Mouse (Mus musculus) liver (tissue): ENCODE measurements around the gene Fap.

Source experiments
- DNase-seq: peaks from one replicate; pipeline ENCODE4 v3.0.0-alpha.2; 2020; ENCODE audit warnings: mixed read lengths

The Fap gene

DNA sequence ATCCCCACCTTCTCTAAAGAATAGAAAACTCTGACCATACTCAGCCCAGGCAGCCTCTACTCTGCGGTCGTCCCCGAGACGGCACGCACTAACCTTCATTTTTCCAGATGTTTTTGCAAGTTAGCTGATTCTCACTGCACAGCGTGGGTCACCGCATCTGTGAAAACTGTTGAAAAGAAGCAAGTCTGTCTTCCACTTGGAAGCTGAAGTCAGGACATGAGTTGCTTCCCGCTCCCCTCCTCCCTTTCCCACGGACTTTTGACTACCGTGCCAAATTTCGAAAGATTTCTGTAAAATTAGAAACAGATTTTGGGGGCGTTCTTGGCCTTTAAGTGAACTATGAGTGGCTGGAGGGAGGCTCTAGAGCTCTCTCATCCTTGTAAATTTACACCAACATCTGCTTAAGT, at the start of gene Fap:
Fap (minus strand) TSS at position 323 of the 407 bp plus-strand sequence.
- DNase-seq = no peak

DNA sequence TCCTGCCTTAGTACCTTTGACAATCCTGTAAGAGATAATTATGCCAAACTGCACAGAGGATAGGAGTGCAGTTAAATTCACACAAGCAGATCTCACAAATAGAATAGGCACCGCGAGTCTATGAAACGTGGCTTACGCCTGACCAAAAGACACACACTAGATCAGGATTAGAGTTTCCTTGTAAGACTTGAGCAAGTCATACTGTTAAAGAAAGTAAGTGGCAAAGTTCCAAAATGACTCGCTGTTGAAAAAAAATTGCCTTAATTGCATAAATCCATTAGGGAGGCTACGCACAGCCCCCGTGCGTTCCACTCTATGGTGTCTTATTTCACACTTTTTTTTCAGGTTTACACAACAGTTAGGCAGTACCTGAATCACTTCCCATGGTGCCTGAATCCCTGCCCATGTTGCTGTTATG, 49.2 kb upstream of the Fap start:
- no peak for DNase-seq

DNA sequence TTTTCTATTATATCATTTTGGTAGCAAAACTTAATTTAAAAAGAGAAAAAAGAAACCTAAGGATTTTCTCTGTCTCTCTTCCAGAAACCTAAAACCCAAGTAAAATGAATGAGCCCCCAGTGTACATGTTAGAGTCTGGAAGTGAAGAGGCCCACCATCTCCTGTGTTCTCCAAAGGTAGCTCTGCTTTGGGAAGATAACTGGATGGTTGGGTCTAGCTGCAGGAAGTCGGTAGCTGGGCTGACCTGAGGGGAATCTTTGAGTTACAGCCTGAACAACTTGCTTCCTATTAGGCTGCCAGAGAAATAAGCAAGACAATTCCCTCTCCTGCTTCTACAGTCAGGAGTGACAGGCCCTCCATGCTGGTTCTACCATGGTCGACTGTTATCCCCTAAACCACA, 45.8 kb upstream of the Fap start:
- peak; percentile 72 for DNase-seq

DNA sequence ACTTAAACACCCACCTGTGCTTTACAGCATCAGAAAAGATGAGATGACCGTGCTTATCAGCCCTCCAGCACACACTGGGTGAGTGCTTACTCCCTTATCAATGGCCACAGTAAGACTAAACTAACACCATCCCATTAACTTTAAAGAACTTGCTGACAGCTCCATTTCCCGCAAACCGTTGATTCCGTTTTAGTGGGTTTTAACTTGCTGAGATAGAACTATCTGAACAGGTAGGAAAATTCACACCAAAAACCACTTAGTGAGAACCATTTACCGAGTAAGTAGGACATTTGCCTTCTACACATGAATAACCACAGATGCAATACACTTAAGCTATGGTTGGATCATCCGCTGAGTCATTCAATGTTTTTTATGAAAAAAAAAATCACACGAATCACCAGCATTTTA, 45.1 kb upstream of the Fap start:
- peak; percentile 81 for DNase-seq

DNA sequence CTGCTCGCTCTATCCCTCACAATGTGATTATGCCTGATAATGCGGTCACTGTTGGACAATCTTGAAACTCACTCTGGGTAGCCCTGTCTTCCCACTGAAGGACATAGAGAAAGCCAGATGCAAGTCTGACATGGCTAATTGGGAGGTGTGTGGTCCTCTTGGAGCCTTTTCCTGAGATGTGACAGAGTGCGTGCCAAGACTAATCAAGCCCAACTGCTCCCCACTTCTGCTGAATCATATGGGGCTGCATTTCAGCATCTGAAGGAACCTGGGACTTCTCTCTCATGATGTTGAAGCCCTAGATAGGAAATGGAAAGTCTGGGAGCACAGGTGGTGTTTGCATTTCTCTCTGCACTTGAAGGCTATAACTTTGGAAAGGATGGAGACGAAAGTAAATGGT, 39.3 kb upstream of the Fap start:
- peak; percentile 12 for DNase-seq

DNA sequence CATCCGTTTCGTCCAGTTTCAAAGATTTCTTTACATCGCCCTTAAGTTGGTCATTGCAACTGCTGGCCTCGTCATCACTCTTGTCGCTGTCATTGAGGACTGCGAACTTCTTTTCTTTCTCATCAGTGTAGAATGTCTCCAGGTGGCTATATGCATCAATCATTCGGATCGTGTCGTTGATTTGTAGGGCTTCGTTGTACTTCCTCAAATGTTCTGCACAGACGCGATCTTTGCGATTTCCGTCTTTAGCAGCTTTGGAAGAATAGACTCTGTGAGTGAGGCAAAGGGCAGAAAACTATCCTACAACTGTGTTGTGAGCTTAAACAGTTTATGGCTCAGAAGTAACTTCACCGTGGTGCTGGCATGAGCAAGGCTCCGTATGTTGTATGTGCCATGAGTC, 32.3 kb upstream of the Fap start:
- DNase-seq = no peak

DNA sequence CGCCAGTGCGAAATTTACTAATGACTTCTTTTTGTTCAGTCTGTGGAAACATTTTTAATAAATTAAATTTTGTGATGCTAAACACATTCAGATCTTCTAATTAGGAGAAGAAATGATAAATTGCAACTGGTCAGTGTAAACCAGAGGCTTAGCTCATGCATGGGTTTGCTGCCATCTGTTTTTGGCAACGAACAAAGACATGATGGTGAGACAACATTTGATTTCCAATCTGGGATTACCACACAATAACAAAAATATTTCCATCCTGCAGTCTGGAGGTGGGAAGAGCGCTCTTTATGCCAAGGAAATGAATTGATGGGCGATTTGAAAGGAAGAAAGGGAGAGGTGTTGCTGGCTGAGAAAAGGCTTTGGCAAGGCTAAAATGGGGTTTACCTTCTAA, 29.7 kb upstream of the Fap start:
- no peak for DNase-seq

DNA sequence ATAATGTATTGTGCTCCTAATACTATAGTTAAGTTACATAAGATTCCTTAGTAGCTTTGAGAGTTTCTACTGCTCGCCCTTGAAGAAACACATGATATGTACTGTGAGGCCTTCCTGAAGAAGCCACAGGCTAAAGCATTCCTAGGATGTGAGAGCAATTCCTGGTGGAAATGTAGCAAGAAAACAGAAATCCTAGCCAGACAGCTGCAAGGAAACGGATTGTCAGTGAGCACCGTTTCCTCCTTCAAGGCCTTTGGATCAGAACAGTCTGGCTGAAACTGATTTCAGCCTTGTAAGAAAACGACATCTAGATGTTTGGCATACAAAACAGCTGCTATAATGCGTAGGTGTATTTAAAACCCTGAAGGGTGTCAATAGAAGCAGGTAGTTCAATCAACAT, 22.7 kb upstream of the Fap start:
- DNase-seq = no peak

DNA sequence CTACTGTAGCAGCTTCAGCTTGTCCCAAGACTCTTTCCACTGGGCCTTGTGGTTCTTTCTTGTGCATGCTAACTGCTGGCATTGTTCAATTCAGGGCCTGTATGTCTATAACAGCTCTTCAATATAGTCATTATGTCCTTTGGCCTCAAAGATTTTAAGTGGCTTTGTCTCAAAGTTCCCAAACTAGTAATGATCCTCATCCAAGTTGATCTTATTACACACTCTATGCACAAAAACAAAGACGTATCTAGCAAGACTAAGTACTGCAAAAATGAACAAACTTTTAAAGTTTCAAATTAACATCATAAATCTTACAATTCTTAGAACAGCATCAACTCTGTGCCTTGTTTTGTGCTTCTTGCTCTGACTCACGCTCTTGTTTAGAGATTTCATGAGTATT, 20.6 kb upstream of the Fap start:
- DNase-seq = no peak

DNA sequence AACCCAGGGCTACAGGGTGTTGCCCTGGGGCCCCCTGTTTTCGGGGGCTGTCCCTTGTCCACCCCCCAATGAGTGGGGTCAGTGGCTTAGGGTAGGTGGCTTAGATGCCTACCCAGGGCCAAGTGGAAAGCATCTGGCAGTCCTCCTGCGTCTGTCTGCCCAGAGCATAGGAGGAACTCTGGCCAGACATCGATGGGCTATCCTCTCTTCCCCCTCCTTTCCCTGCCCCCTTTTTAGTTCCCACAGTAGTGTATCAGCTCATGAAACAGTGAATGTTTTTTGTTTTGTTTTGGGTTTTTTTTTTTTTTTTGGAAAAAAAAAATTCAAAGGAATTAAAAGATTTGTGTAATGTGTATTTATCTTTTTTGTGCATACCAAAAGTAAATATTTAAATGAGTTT, 17.7 kb upstream of the Fap start:
- no peak for DNase-seq

DNA sequence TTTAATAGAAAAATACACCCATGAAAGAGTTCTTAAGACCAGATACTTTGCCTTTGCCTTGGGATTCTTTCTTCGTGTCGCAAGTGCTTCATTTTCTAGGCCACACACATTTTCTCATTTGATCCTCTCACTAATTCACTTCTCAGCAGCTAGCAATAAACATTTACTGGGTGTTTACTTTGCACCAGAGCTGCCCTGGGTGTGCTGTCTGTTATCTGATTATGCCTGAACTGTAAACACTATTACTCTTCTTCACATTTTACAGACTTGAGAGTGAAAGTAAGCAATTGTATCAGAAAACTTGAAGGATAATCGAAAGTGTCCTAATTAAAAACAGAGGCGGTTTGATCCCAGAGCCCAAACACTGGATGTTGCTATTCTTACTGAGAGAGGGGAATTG, 15.5 kb upstream of the Fap start:
- peak; percentile 23 for DNase-seq

DNA sequence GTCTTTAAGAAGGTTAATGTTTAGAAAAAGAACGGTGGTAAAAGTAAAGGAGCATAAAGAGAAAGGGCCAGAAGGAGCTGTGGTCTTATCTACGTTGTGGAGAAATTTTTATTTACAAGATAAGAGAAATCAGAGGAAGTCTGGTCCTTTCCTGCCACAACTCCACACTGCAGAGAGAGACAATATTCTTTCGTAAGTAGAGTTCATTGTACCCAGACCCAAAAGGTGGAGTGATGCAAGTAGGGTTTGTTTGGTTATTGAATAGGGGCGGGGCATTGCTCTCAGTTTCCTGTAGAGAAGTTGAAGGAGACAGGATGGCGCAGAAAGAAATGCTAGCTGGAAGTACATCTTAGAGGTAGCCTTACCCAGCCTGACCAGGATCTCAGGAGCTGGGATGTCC, 11.9 kb upstream of the Fap start:
- no peak for DNase-seq

DNA sequence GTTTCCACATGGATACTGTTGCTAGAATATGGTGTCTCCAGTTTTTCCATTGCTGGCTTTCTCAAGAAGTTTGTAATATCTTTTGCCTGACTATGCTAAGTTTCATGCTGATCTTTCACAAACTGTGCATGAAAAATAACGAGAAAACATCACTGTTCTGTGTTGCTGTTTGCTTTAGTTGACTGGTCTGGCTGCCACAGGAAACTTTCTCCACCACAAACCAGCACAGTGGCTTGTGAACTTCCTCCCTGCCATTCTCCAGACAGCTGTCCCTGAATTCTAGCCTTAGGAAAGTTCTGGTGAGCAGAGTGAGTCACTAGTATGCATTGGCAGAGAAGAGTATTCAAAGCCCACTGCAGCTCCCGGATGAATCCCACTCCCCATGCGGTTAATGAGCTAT, 1.1 kb upstream of the Fap start:
- no peak for DNase-seq

DNA sequence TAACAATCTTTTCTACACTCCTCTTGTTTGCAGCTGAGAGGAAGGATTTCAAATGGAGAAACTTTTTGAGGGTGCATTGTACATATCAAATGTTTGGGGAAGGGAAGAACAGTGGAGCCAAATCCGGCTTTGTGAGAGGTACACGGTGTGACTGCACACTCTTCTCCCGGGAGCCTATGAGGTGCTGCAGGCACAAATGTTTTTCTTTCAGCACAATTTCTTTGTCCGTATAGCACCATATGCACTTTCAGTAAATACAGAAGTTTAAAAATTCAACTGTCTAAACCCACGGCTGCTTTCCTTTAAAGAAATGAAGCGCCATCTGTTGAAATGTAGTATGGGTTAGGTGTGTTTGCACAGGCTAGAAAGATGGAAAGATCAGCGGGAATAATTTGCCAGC, 375 bp upstream of the Fap start:
- no peak for DNase-seq

DNA sequence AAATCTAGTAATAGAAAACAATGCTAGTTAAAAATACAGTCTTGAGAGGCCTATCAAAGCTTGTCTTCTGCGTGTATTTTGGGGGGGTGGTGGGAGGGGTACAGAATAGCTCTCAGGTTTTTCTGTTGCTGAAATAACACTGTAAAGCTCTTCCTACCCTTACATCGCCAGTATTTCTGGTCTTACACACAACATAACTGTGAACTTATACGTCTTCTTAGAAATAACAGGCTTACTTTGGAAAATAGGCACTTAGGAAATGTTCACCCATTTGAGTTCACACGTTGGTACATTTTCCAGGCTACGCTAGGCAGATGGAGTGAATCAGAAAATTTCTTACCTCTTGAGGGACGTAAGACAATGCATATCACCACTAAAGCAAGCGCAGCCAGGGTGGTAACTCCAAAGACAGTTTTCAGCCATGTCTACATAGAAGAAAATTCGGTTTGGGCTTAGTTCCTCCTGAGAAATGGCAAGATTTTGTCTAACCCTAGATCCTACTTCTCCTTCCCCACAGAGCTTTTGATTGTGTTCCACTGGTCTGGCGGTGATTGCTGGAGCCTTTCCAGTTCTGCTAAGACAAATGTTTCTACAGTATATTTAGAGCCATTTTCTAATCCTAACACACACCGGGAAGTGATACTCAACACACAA, 649 bp downstream of the Fap start:
- no peak for DNase-seq

DNA sequence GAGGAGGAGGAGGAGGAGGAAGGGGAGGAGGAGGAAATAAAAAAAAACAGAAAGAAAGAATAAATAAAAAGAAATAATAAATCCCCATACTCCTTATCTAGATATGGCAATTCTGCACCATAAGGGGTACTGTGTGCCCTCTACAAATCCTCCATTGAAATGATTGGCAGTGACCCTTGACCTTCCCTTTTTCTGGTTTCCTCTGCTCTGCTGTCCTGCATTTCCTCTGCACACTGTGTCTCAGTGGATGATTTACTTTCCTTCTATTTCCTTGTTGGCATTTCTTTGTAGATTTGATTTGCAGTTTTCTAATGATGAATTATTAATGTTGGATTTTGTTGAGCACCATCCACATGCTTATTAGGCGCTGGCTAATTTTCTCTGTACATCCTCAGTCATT, 9.2 kb downstream of the Fap start:
- no peak for DNase-seq

DNA sequence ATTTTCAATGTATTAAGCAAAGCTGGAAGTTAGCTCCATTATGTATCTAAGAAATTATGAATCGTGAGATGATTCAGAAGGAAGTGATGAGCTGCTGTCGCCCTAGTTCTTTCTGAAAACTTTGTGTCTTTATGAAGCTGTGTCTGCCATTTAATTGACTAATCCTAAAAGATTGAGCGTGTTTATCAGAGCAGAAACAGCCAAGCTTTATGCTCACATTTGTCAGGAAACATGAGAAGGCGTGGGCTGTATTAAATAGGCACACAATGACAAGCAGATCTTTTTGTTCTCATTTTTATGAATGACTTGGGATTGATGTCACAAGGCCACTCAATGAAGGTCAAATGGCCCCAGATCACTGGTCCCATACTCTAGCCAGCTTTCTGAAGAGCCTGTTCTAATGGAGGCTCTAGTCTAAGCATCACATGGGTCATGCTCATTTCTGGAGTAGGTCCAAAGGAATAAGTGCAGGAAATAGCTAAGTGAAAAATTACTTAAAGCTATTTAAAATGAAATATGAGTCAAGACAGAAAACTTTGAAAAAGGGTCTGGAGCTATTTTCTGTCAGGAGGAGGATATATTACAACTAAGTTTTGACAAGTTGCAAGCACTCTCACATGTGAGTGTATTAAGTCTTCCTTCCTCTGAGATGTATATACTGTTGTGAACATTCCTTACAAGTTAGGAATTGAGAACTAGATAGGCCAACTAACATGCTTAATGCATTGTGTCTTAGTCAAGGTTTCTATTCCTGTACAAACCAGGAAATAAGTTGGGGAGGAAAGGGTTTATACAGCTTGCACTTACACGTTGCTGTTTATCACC, 11.0 kb downstream of the Fap start:
- DNase-seq = no peak

DNA sequence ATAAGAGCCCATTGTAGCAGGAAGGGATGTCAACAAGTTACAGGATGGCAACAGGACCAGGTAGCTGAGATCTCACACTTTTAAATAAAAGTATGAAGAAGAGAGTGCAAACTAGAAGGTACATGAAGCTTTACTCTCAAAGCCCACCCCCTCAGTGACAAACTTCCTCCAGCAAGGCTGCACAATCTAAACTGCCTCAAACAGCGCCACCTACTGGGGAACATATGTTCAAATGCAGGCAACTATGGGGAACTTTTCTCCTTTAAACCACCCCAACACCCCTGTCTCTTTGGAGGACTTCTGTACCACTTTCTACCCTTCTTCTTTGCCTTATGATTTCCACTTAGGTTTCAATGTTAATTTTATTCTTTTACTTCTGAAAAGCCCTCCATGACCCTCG, 16.5 kb downstream of the Fap start:
- no peak for DNase-seq

DNA sequence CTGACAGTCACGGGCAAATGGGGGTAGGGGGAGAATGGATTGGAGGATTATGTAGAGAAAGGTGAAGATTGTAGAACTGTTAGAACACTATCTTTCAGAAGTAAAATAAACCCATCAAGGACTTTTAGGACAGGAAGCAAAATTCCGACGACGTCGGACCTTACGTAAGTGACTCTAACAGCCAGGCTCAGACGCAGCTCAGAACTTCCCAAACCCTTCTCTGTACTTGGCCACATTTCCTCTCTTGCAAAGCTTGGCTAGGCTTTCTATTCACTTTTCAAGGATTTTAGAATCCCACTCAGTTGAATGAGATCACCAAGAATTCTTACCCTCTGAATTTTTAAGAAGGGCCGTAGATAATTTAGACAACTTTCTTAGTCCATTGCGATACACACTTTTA, 17.5 kb downstream of the Fap start:
- no peak for DNase-seq

DNA sequence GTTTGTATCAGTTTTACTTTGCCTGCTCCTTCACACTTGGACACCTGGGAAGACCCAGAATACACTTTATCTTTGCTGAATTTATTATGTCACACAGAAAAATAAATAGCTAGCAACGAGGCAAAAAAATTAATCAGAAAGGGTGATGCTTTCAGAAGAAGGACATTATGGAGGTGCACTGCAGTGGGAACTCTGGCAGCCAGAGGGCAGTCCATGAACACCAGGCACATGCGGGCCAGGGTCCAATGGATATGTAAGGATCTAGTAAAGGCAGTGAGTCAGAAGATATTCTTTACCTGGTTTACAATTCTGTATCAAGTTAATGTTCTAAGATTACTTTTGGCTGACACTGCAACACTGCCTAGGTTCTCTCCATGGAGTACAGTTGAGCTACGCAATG, 24.2 kb downstream of the Fap start:
- peak; percentile 8 for DNase-seq

DNA sequence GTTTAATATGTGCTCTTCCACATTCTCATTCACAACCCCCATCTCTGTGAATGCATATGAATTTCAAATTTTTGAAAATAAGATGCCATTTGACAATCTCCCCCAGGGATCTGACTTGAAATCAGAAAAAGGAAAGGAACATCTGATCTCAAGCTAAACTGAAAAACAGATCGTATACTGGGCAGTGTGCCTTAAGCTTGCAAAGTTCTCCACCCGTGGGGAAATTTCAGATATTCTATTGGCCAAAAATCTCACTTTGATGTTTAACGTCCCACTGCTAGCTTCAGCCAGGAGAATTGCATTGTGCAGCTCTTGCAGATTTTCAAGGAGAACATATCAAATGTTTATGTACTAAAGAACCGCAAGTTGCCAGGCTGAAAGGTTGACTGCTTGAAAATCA, 24.7 kb downstream of the Fap start:
- DNase-seq = no peak

DNA sequence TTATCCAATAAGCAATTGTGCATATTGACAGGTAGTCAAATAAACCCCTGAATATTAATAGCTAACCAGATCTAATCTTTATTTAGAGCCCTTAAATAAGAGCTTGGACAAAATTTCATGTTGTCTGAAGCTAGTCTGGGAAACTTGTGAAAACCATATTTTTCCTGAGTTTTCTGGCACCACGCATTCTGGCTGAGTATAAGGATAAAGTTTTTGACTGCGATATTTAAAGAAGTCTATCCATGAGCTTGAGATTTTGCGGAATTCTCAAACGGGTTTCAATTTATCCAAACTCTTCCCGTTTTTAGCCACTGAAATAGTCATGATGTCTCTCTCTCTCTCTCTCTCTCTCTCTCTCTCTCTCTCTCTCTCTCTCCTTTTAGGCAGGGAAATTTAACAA, 25.8 kb downstream of the Fap start:
- no peak for DNase-seq

DNA sequence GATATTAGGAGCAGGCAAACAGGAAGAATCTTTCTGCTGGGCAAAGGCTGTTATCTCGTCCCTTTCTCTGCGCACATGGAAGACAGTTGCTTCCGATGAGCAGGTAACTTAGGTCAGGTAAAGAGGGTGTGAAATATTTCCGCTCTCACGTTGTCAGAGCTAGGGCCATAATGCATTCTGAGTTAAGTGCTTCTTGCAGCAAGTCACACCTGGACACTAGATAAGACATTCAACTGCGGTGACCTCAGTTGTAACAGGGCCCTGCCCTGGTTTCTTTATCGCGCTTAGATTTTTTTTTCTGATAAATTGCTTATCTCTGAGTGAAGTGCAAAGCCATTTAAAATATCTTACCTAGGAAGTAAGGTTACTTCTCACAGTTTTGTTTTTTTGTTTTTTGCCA, 38.4 kb downstream of the Fap start:
- no peak for DNase-seq

DNA sequence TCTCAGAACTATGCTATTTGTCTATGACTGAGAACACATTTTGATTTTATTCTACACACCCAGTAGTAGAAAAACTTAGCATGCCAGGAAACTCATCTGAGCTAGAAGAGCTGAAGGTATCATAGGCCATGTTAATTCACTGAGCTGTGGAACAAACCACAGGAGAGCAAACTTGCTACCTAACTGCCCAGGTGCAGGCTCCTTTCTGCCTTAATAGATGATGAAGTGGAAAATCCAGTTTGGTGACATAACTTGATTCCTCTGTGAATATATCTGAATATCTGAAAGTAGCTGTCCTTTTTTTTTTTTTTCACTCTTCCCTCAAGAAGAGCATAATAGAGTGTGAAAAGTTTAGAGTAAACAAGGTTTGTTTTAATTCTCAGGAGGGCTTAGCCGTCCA, 42.8 kb downstream of the Fap start:
- no peak for DNase-seq

DNA sequence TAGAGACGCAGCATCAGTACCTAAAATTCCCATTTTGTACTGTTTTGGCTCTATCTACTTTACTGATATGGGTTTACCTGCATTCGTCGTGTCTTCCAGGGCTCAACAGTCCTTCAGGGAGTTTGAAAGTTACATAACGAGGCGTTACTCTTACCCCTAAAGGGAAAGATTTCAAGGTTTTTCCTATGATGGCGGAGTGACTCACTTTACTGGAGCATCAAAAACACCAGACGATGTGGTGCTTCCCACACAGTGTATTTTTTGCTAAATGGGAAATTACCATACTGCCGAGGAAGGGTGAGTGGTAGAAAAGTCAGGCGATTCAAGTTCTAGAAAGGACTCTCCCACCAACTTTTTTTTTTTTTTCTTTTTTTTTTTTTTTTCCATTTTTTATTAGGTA, 47.5 kb downstream of the Fap start:
- DNase-seq = no peak
